Mouse (Mus musculus) adipocyte (in vitro differentiated cells): ENCODE measurements around the gene Ggps1.
A peak's percentile ranks its signal among the peaks of the same experiment; 100 is the strongest.

Source experiments
- DNase-seq: peaks from one replicate; pipeline ENCODE4 v3.0.0-alpha.2; 2016; ENCODE audit warnings: low spot score

Ggps1 gene

DNA sequence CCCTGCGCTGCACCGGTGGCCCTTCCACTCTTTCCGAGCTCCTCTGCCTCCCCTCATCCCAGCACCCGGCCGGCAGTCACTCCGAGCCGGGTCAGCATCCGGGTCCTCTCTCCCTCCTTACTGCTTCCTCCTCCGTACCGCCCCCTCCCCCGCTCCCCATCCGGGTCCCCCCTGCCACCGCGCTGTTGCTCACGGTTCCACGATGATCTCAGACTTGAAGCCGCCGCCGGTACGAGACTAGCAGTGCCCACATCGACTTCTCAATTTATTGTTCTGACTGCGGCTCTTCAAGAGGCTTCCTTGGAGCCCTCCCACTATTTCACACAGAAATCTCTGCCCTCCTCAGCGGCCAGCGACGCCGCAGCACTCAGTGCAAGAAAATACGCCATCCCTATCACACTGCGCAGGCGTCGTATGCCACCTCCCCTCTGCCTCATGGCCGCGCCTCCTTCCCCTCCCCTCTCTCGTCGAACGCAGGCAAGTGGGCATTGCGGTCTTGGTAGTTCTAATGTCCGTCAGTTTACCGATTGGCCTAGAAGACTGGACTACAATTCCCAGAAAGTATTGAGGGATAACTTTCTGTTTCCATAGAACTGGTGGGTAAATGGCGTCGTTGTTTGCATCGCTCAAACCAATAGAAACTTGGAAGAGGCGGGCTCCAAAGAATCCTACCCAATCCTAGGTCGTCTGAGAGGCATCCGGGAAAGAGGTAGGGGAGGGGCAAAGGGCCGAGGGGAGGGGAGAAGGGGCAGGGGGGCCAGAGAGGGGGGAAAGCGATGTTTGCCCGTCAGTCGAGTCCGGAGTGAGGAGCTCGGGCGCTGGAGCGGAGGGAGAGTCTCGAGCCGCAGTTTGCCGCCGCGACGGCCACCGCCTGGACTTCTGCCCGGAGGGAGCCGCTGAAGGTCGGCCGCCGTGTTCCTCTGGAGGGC lies at the start of gene Ggps1, which contains the start of gene Arid4b:
Ggps1 (minus strand) TSS at position 476 of the 929 bp plus-strand sequence.
Arid4b (plus strand) TSS at position 220 of the 929 bp plus-strand sequence.
- peak; percentile 99 for DNase-seq

DNA sequence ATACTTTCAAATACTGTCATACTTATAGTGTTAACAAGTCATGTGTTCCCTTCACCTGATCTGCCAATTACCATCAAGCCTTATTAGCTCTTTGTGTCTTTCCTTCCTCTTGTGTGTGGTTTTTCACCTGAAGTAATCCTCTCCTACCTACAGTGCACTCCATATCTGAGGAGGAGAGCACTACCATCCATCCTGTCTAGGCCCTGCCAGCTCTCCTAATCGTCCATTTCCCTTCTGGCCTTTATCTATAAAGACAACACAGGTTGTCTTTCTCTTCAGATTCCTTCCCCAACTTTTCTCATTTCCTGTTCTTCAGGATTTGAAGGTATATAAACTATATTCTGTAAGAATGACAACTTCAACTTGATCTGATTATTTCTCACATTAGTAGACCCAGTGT lies 47.9 kb upstream of the Ggps1 start:
- DNase-seq = no peak

DNA sequence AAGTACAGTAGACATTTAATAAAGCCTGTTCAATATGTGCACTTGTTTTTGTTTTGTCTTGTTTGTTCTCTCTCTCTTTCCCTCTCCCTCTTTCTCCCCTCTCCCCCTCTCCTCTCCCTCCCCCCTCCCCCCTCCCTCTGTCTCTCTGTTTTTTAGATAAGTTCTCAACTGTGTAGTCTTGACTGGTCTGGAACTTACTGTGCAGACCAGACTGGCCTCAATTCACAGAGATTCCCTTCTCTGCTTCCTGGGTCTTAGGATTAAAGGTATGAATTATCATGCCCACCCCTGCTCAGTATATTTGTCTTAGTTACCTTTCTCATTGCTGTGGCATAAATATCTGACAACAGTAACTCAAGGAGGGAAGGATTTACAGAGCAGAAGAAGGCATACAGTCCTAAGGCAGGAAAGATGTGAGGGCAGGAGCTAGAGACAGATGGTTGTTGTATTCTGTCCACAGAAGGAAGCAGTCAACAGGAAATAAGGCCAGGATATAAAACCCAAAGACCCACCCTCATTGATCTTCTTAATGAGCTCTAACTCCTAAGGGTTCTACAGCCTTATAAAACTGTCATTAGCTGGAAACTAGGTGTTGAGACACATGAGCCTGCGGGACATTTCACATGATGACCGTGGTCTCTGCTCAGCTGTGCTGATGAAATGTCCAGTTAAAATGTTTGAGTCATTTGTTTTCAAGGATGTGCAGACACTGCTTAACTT lies 47.0 kb upstream of the Ggps1 start:
- no peak for DNase-seq

DNA sequence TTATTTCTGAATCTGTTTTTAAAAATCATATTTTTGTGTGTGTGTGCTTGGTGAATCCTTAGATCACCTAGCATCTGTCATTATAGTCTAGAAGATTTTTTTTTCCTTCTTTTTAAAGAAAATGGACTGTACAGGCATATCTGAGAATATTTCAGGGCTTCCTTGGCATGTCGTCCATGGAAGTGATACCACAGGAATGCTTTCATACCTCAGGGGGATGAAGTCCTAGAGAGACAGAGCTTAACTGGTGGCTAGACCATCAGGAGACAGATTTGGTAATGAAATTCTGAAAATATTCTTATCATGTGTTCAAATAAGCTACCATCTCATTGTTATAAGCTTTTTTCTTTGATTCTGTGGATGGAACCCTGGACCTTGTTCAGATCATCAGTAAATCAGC lies 39.7 kb upstream of the Ggps1 start:
- DNase-seq = no peak

DNA sequence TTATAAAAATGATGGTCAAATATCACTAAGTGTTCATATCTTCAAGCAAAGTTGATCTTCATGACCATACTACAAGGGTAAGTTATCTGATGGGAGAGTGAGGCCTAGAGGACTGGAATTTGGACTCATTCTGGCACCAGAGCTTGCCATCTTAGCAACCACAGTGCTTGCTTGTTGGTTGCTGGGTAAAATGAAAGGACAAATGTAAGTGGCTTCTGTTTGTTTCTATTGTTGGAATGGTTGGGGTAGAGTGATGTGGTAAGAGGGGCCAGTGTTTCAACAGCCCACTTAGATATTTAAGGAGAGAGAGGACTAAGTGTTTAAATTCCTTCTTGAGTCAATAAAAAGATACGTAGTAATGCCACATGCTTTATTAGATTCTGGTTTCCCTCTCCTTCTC lies 25.4 kb upstream of the Ggps1 start:
- no peak for DNase-seq

DNA sequence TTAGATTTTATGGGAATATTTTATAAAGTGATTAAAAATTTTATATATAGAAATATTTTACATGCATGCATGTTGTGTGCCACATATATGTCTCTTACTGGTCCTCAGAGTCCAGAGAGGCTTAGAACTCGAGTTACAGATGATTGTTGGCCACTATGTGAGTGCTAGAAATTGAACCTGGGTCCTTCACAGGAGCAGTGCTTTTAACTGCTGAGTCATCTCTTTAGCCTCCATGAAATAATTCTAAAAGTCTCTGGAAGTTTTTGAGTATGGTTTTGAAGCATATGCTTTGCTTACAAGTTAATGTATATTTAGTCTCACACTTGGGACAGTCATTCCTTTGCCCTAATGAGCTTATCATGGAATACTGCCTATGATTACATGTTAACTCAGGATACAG lies 12.0 kb upstream of the Ggps1 start:
- no peak for DNase-seq

DNA sequence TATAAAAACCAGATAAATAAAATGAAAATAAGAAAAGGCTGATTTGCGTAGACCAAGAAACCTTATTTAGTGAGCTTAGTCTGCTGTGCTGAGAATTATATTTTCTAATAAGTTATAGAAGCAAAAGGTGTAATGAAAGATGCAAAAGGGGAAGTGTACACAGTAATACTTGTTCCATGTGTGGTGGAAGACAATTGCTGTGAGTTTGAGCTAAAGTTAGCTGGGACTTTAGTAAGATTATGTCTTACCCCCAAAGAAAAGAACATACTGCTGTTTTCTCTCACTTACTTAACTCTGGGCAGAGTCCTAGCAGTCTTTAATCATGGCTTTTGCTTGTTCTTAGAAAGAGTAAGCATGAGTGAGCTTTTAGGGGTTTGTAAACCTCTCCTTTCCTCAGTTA lies 11.1 kb upstream of the Ggps1 start:
- no peak for DNase-seq

DNA sequence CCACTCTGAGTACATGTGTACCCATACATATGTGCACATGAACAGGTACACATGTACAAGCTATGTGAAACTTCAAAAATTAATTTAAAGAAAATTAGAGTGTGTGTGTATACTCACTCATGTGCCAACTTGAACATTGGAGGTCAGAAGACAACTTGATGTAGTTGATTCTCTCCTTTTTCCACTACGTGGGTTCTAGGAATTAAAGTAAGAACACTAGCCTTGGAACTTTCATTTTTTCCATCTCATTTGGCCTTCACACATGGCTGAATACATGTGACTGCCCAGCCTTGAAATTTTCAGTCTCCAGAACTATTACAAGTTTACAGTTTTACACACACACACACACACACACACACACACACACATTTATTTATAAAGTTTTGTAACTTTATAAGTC lies 6.0 kb upstream of the Ggps1 start:
- no peak for DNase-seq

DNA sequence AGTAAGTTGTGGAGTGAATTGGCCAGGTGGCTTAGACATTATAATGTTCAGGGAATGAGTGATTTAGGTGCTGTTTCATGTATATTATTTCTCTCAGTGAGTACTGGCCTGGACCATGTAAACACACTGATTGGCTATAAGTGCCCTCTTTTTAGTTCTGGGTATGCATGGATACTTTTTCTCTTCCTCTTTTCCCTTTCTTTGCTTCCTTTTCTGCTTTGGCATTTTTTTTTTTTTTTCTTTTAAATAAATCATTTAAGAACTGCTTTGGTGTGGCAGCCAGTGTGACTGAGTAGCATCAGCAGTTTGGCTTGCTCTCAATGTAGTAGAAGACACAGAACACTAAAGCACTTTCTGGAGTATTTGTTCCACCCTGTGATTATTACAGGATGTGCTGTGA lies 4.7 kb upstream of the Ggps1 start:
- no peak for DNase-seq

DNA sequence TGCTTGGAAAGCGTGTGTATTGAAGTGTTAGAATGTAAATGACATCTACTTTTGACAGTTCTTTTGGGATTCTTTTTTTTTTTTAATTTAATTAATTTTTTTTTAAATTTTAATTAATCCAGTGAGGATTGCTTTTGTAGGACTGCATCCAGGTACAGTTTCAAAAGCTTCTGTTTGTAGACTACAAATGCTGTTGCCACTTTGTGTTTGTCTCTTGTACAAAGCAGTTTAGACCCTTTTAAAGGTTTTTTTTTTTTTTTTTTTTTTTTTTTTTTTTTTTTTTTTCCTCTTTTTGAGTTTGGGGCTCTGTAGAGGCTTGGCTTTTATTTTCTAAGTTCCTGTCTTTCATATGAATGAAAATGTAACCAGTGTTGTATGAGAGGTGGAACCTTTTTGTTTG lies 2.4 kb upstream of the Ggps1 start:
- DNase-seq = no peak

DNA sequence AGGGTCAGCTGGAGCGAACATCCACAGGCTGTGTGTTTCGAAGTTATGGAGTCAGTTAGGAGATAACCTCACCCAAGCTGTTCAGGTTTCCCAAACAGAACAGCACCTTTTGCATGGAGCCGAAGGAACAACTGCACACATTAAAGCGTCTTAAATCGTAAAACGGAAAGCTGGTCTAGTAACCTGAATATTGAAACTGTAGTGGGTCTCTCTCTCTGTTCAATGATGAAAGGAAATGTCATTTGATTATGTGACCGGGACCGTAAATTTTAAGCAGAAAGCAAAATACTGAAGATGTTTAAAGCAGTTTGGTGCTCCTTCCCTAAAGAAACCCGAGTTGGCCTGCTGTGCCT lies 1.7 kb upstream of the Ggps1 start:
- peak; percentile 25 for DNase-seq

DNA sequence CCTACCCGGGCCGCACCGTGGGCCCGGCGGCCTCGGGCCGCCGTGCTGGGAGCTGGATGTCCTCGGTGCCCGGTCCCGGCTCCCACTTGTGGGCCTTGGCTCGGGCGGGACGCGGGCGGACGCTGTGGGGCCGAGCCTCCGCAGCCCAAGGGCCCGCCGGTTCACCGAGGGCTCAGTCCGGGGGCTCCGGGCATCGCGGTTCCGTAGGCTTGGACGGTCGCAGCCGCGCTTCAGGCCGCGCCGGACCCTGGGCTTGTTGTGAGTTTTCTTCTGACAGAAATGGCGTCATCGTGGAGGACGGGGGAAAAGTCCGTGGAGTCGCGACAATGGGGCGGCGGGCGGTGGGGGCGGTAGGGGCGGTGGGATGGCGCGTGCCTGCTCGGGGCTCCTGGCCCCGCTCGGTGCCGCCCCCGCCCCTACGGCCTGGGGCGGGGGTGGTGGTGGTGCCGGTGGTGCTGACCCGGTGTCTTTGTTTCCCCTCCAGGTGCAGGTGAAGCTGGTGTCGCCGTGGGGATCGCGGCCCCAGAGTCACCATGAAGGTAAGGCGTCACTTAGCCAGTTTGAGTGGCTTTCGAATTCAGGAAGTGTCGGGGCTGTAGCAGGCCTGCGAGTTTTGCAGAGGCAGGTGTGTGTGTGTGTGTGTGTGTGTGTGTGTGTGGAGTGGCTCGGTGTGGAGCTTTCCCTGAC lies 1.2 kb upstream of the Ggps1 start:
- DNase-seq = peak; percentile 18

DNA sequence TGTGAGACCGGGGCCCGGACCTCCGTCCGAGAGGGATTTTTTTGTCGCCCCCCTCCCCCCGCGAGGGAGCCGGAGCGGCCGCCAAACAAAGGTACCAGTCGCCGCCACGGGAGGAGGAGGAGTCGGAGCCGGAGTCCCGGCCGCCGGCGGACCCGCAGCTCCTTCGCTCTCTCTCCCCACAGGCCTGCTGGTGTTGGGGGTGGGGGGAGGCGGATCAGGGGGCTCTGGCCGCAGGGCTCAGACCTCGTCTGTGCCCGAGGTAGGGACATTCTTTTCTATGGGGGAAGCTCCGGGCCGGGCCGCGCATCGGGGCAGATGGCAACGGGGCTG lies 619 bp upstream of the Ggps1 start:
- DNase-seq = no peak

DNA sequence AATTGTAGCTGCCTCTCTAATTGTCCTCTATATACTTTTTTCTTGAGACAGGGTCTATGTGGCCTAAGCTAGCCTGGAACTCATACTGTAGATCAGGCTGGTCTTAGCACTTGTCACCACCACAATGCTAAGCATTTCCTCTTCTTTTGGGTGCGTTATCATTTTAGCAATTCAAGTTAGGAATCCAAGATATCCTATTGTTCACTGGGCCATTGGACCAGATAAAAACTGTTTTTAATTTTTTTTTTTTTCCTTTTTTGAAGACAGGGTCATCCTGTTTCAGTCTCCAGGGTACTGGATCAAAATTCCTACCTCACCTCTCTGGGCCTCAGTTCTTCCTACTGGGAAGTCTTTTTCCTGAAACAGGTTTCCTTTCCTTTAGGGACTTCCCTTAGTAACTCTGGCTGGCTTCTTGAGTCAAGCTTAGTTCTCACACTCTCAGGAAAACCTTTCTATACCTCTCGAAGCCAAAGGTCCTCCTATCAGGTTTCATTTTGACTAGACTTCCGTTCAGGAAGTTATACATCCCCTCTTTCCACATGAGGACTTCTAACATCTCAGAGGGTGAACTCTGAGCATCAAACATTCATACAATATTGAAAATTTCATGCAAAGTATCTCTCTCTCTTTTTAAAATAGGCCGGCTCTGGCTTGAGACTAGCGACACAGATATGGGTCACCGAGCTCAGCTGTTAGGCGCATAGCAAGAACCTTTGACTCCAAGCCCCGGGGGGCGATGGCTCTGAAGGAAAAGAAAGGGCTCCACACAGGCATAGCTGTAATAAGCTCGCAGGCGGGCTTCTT lies 877 bp downstream of the Ggps1 start:
- DNase-seq = peak; percentile 34

DNA sequence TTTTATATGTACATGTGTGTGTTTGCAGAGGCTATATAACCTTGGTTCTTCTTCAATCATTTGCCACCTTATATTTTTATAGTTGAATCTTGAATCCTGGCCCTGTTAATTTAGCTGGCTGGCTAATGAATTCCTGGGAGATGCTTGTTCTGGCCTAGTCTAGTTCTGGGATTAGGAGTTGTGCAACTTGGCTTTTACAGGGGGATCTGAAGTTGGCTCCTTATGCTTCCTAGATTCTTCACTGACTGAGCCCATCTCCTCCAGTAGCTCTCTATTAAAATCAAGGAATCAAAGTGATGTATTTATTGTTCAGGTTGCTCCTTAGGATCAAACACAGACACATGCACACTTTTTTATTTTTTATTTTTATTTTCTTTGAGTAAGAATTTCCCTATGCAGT lies 3.7 kb downstream of the Ggps1 start:
- no peak for DNase-seq

DNA sequence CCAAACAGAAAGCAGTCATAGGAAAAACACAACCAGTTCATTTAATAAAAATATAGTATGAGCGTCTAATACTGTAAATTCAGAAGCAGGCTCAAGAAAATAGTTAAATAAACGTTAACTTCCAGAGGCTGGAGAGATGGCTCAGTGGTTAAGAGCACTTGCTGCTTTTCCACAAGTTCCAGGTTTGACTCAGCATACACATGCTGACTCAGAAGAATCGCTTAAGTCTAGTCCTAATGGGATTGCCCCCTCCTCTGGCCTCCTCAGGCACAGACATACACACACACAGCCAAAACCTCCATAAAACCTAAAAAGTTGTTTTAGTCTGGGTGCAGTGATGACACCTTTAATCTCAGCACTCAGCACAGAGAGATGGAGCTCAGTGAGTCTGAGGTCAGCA lies 6.5 kb downstream of the Ggps1 start:
- no peak for DNase-seq

DNA sequence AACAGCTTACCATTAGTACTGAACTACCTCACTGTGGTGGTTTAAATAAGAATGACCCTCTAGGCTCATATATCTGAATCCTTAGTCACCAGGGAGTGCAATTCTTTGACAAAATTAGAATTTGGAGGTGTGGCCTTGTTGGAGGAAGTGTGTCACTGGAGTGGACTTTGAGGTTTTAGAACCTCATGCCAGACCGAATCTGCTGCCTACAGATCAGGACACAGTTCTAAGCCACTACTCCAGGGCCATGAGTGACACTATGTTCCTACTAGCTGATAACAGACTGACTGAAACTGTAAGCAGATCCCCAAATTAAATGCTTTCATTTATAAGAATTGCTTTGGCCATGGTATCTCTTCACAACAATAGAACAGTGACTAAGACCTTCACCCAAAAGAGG lies 13.4 kb downstream of the Ggps1 start:
- no peak for DNase-seq

DNA sequence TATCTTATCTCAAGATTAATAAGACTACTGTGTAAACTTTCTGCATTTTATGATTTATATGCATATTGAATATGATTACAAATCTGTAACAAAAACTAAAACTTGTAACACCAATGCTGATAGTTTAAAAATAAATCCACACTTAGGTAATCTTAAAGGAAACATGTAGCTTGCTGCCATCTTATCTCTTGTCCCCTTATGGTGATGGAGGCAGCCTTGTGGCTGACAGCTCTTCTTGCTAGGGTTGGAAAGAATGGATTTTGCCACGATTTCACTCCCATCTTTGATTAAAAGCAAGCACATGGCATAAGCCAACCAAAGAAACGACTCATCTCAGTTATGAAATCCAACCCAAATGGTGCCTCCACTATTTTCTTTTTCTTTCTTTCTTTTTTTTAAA lies 18.8 kb downstream of the Ggps1 start:
- DNase-seq = no peak

DNA sequence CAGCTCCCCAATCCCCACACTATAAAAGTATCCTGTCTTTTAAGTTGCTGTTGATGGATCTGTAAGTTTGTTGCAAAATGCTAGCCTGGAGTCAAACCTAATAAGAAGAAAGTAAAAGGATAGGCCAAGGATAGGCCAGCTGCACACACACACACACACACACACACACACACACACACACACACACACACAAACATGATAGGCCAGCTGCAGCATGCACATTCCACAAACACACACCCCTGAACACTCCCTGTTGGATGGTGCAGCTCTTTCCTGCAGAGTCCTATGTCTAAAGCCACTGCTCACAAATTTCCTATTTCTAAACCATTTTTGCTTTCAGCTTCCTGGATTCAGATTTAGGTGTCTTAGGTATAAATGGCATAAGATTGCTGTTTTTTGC lies 19.4 kb downstream of the Ggps1 start:
- DNase-seq = no peak

DNA sequence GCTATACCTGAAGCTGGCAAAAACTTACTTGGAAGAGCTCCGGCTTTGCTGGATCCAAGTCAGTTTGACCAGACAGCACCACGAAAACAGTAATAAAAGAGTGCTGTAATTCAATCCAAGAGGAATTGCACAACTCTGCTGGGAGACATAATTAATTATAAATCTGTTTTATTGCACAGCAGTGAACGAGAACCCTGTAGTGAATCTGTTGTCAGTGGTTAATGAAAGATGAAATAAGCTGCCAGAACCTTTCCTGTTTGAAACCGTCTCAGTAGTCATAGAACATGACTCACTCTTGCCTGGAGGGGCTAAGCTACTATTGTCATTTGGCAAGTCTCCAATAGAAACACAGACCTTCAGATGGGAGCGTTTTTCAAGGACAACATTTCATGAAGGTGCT lies 23.1 kb downstream of the Ggps1 start:
- peak; percentile 59 for DNase-seq

DNA sequence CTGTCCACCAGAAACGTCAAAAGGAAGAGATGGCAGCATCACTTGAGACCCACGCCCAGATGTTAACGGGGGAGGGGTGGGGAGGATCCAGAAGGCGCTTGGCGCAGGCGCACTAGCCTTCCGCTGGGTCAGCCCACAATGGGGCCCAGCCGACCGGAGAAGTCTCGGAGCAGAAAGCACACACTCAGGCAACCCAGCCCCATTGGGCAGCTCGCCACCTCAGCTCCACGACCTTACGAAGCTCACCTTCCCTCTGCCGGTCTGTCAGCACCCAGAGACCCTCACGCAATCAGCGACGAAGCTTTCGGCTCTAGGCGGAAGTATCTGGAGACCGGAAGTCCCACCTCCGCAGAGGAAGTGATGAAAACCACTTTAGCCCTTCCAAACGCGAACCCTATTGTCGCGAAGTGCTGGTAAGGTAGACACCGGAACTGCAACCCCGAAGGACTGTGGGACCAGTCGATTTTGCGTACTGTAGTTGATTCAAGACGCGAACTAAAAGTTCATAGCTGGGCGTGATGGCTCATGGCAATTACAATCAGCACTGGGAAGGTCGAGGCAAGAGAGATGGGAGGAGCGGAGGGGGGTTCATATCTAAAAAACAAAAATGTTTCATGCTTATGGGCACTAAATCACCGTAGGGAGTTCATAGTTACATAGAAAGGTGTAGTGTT lies 23.9 kb downstream of the Ggps1 start, which contains the start of gene Tbce:
Tbce (minus strand) TSS at position 347 of the 674 bp plus-strand sequence.
- DNase-seq = peak; percentile 94

DNA sequence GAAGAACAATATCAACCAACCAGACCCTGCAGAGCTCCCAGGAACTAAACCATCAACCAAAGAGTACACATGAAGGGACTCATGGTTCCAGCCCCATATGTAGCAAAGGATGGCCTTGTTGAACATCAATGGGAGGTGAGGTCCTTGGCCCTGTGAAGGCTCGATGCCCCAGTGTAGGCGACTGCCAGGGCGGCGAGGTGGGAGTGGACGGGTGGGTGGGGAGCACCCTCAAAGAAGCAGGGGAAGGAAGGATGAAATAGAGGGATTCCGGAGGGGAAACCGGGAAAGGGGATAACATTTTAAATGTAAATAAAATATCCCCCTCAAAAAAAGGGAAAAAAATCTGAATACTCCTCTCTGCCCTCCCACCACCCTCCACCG lies 24.4 kb downstream of the Ggps1 start:
- peak; percentile 16 for DNase-seq
